Mouse (Mus musculus) liver, adult (tissue): Measurements from ENCODE around the gene Lhpp.

Source experiments
- GATA4 ChIP-seq: IDR thresholded peaks from 2 replicates; pipeline ENCODE4 v1.6.1; 2014; ENCODE audit warnings: mild to moderate bottlenecking, low read length; ENCODE audit not compliant: insufficient replicate concordance

Lhpp gene

GRCm38 (mm10) chr7:132681831-132682230 is 71.4 kb downstream of the Lhpp start:
- TF ChIP-seq GATA4: no peak

- TF ChIP-seq GATA4: no peak
Observed at GRCm38 (mm10) chr7:132682336-132682735, 71.9 kb downstream of the Lhpp start.

GRCm38 (mm10) chr7:132682901-132683300 is 72.5 kb downstream of the Lhpp start:
- no peak for TF ChIP-seq GATA4

GRCm38 (mm10) chr7:132683923-132684322 is 73.5 kb downstream of the Lhpp start:
- no peak for TF ChIP-seq GATA4

GRCm38 (mm10) chr7:132686515-132686914 is 76.1 kb downstream of the Lhpp start:
- no peak for TF ChIP-seq GATA4

- no peak for TF ChIP-seq GATA4
Observed at GRCm38 (mm10) chr7:132687897-132688296, 77.5 kb downstream of the Lhpp start.

GRCm38 (mm10) chr7:132688721-132689120 is 78.3 kb downstream of the Lhpp start:
- no peak for TF ChIP-seq GATA4

- TF ChIP-seq GATA4: peak; percentile 12; the same call in 1 of the 2 replicates
Observed at GRCm38 (mm10) chr7:132689722-132690121, 79.3 kb downstream of the Lhpp start.

GRCm38 (mm10) chr7:132690716-132691472 is 80.5 kb downstream of the Lhpp start:
- no peak for TF ChIP-seq GATA4

GRCm38 (mm10) chr7:132692719-132693118 is 82.3 kb downstream of the Lhpp start:
- TF ChIP-seq GATA4: no peak

- TF ChIP-seq GATA4: no peak
Observed at GRCm38 (mm10) chr7:132693561-132693960, 83.1 kb downstream of the Lhpp start.

- TF ChIP-seq GATA4: no peak
Observed at GRCm38 (mm10) chr7:132697258-132697796, 86.9 kb downstream of the Lhpp start.

GRCm38 (mm10) chr7:132698737-132699136 is 88.3 kb downstream of the Lhpp start:
- TF ChIP-seq GATA4: no peak

GRCm38 (mm10) chr7:132699165-132699564 is 88.7 kb downstream of the Lhpp start:
- no peak for TF ChIP-seq GATA4

GRCm38 (mm10) chr7:132699639-132700038 is 89.2 kb downstream of the Lhpp start:
- TF ChIP-seq GATA4: no peak

GRCm38 (mm10) chr7:132700107-132700506 is 89.7 kb downstream of the Lhpp start:
- no peak for TF ChIP-seq GATA4

GRCm38 (mm10) chr7:132701412-132701811 is 91.0 kb downstream of the Lhpp start:
- TF ChIP-seq GATA4: no peak
